Mouse (Mus musculus) spleen, postnatal 10 days (tissue): ENCODE data around the gene Zswim5.
"Not testable (repeated sequence)": the region's sequence is repeated elsewhere in the genome, so short reads cannot be mapped to it uniquely, and the experiment has no call there.

ENCODE experiments used
- DNase-seq, 2 experiments: peaks; one replicate each; pipeline ENCODE4 v3.0.0; 2021 to 2022; ENCODE audit warnings: low spot score in 2 of 2

The Zswim5 gene

DNA sequence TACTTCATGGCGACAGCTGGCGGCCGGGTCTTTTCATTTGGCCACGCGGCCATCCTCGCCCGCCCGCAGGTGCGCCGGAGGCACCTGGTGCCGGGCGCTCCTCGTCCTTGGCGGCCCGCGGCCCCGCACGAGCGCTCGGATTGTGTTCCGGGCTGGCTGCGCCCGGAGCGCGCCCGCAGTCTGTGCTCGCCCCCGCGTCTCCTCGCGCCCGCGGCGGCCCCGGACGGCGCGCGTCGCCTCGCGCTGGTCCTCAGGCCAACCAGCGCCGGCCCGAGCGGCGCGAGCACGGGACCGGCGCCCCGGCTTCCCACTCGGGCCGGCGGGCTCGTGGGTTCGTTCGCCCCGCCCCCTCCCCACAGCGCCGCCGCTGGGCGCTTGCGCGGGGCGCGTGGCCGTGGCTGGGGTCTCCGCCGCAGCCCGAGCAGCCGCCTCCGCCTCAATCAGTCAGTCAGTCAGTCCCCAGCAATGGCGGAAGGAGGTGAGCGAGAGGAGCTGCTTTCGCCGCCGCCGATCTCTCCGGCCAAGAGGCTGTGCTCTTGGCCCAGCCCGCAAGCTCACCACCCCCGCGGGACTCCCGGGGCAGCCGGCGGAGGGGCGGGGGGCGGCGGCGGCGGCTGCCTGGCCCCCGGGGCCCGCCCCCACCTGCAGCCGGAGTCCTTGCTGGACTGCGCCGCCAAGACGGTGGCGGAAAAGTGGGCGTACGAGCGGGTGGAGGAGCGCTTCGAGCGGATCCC, at the start of gene Zswim5:
Gene Zswim5, plus strand, starts transcription at position 382 of the 734 bp plus-strand sequence.
- DNase-seq = peak; percentile 23 to 36

DNA sequence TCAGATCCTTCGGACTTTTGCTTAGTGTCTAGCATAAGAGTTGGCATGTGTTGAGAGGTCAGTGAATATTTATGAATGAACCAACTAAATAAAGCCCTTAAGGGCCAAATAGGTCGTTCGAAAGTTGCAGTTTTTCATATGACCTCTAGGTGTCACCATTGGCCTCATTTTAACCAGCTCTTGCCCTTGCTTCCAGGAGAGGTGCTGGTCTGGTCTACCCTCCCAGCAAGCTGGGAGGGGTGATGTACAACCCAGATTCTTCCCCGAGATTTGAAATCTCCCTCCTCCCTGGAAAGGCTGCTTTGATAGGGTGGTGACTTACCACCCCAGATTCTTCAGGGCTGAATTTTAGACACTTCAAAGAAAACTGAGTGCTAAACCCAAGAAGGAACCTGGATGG, 49.4 kb upstream of the Zswim5 start:
- peak in 1 of 2 experiments; percentile 40 for DNase-seq

DNA sequence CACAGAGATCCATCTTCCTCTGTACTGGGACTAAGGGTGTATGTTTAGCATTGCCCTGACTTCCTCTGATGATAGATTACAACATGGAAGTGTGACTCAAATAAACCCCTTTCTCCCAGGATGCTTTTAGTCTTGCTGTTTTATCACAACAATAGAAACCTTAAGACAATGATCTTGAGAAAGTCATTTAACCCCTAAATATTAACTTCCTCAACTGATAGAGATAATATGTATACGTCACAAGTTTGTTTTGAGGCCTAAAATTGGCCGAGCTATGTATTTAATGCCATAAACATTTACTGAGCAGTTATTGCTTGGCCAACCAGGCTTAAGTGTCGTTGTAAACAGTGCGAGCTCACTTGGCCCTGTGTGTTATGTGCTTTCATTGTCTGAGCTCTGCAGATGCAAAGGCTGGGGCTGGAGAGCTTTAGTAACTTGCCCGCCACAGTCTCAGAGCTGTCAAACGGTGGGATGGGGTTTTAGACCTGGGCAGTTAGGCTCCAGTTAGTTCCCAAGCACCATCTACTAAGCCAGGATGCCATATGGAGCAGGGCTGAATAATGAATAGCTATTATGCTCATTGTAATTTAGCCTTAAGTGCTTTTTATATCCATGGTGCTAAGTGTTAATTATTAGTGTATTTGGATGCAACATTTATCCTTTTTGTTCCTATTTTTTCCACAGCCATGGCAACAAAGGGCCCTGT, 47.7 kb upstream of the Zswim5 start:
- DNase-seq = no peak

DNA sequence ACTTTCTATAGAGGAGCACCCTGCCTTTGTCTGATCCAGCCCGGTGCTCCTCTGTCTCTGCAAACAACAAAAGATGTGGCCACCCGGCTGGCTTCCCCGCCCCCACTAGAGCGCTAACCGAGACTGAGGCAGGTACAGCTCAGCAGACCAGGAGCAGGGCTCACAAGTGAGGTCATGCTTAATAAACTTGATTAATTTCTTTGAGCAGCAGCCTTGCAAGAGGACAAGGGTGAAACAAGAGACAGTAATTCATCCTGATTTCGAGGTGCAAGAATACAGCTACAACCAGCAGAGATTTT, 47.2 kb upstream of the Zswim5 start:
- no peak for DNase-seq

DNA sequence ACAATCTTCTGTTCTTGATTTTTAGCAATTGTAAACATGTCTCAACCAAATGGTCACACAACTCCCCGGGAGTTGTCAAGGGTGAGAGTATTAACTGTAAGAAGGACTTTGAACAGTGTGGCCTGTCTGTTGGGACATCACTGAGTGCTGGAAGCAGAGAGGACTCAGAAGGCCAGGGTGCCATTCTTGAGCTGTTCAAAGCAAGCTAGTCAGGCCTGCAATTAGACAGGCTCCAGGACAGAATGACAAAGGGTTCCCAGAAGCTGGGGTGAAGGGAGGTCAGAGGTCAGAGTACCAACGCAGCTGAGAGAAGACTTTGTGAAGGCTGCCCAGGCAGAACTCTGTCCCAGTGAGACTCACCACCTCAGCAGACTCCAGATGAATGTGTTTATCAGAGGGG, 38.2 kb upstream of the Zswim5 start:
- DNase-seq = no peak

DNA sequence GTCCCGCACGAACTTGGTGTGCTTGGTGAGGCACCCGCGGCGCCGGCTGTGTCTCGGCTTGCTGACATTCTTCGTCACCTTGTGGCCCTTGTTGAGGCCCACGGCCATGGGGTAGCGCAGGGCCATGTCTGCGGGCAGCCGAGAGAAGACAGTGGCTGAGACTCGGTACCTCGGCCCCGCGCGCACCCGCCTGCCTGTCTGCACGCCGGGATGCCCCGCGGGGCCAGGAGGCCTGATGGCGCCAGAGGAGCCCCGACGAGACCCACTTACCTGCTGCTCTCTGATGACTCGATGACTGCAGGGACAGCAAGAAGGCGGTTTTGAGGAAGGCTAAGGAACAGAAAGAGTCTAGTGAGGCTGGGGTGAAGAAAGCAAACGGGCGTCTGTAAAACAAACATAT, 37.1 kb upstream of the Zswim5 start:
- not testable (repeated sequence) for DNase-seq

DNA sequence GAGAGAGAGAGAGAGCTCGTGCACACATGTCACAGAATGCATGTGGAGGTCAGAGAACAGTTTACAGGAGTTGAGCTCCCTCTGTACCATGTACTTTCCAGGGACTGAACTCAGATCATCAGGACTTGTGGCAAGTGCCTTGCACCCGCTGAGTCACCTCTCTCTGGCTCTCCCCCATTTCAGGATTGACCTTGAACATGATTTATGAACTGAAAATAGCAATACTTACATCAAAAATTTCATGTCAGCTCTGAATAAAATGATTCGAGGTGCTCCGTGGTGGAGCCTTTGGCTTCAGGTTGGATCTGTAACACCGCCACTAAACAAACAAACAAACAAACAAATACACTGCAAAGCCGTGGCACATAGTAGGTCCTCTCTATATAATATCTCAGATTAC, 36.3 kb upstream of the Zswim5 start:
- no peak for DNase-seq

DNA sequence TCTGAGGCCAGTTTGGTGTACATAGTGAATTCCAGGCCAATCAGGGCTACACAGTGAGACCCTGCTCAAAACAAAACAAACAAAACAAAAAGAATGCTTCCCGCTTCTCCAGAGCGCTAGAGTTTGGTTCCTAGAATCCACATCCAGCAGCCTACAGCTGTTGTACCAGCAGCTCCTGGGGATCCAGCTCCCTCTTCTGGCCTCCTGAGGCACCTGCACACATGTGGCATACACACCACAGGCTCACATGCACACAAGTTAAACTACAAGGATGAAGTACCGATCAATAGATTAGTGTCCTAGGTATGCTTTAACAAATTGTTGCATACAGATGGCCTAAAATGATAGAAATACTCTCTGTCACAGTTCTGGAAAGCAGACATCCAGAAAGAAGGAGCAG, 32.9 kb upstream of the Zswim5 start:
- DNase-seq = no peak

DNA sequence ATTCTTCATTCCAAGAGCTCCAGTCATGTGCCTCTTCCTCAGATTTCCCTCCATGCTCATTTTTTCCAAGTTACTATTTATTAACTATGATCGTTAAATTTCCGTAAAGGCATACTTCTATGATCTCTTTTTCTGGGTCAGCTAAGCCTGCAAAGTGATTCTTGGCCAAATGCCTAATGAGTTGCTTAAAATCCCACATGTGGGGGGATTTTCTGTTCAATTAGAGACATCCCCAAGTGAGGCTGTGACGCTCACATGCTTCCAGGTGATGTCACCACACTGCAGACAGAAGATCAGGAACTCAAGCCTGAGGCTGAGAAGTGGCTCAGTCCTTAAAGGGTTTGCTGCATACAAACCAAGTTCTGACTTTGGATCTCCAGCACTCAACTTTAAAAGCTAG, 27.3 kb upstream of the Zswim5 start:
- DNase-seq = no peak

DNA sequence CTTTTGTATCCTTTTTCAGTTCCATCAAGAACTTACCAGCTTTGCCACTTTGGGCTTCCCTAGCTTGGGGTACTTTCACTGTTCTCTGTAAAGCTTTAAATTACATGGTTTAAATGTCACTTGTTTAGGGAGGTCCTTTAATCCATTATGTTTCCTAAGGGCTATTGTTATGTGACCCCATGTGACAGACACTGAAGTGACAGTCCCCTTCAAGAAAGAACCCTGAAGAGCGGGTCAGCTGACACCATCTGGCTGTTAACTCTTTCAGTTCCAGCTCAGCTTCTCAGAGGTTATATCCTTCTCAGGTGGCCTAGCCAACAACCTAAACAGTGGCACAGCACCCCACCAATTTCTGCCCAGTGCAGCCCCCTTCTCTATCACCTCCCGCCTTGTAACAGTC, 22.9 kb upstream of the Zswim5 start:
- no peak for DNase-seq

DNA sequence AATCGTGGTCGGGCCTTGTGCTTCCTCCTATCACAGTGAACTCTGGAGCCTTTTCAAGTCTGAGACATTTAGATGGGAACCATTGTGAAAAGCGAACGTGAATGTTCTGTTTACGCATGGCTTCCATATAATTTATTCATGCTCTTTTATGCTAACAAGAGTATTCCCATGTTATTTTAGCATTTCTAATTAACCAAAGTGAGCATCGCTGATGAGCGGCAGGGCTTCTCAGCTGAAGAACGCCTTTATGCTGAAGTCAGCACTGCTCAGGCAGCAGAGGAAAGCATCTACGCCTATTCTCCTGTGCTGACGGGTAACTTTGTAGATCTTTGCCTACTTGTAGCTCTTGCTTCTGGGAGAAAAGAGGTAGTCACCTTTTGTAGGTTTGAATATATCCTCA, 20.0 kb upstream of the Zswim5 start:
- DNase-seq = no peak

DNA sequence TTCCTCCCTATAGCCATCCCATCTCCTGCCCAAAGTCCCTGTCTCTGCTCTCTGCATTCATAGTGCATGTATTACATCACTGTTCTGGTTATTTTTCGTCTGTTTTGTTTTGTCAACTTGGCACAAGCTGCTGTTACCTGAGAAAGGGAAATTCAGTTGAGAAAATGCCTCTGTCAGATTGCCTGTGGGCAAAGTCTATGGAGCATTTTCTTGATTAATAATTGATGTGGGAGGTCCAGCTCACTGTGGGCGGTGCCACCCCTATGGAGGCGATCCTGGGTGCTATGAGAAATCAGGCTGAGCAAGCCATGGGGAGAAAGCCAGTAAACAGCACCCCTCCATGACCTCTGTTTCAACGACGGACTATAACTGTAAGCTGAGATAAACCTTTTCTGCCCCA, 17.5 kb upstream of the Zswim5 start:
- no peak for DNase-seq

DNA sequence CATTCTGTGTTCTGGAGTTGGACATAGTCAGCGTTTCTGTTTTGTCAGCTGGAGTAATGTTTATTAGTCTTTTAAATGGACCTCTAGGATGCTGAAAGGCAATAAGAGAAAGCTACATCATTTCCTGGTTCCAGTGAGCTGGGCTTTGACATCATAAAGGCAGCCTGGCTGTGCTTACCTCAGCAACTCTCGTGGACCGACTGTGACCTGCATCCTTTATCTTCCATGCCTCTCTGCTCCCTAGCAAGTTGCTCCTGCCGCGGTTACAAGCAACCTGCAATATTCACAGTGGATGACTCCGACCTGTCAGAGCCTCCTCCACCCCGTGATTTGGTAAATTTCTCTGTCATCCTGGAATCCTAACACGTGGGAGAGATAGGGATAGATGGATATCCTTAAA, 15.2 kb upstream of the Zswim5 start:
- DNase-seq = no peak

DNA sequence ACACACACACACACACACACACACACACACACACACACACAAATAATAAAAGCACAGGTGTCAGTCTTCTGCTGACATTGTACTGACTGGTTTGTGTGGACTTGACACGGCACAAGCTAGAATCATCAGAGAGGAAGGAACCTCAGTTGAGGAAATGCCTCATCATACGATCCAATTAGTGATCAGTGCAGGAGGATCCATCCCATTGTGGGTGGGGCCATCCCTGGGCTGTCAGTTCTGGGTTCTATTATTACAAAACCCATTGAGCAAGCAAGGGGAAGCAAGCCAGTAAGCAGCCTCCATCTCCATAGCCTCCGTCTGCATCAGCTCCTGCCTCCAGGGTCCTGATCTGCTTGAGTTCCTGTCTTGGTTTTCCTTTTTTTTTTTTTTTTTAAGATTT, 7.3 kb upstream of the Zswim5 start:
- DNase-seq = no peak

DNA sequence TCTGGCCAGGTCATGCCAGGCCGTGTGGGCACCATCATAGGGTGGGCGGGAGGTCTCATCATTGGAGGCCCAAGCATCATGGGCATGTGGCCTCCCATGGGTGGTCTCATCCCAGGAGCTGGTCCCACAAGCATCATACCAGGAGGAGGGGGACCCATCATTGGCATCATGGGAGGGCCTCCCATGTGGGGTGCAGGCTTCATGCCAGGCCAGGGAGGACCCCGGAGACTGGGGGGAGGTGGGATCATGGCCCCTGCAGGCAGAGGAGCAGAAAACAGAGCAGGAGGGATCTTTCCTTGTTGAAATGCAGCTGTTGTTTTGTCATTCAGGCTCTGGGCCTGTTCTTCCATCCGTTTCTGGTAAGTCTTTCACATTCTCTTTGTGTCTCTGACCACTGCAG, 2.6 kb upstream of the Zswim5 start:
- no peak for DNase-seq

DNA sequence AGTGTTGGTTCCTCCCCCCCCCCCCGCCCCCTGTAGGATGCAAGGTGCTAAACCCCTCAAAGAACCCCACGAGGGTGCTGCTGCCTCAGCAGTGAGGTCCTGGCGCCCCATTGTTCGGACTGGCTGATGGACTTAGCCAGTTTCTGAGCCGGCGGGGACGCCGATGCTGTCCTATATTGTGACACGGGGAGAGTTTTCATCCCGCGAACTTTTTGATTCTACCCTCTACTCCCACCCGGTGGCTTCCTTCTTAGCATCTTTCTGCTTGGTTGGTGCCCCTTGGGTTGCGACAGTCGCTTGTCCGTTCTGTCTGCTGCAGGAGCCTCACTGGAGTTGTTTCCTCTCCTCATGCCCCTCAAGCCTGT, 564 bp upstream of the Zswim5 start:
- peak in 1 of 2 experiments; percentile 26 for DNase-seq

DNA sequence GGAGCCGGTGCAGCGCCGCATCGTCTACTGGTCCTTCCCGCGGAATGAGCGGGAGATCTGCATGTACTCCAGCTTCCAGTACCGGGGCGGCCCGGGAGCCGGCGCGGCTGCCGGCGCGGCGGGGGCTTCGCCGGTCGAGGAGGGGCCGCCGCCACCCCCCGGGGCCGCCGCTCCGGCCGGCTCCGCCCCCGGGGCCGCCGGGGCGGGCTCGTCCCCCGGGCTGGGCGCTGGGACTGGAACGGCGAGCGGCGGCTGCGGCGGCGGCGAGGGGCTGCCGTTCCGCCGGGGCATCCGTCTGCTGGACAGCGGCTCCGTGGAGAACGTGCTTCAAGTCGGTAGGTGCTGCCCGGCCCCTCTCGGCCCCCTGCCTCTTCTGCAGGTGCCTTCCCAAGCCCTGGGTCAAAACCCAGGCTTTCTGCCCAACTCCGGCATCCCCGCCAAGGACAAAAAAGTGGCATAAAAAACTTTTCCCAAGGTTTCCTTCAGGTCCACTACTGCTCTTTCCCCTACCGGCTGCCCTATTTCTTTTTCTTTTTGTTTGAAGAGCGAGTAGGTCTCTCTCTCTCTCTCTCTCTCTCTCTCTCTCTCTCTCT, 649 bp downstream of the Zswim5 start:
- DNase-seq = peak in 1 of 2 experiments; percentile 20

DNA sequence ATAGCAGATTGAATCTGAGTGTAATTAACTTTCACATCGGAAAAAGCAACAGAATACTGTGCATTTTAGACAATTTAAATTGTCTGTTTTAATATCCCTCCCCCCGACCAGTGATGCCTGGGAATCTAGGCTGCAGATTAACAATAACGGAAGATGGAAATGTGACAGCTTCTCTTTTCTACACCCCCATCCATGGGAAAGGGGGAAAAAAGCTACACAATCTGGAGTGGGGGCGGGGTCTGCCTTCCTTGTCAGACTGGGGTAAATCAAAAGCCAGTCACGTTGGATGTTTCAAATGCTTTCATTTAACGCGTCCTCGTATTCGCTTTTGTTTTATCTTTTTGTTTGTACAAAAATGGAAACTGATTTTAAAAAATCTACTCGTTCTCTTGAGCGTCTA, 1.3 kb downstream of the Zswim5 start:
- no peak for DNase-seq

DNA sequence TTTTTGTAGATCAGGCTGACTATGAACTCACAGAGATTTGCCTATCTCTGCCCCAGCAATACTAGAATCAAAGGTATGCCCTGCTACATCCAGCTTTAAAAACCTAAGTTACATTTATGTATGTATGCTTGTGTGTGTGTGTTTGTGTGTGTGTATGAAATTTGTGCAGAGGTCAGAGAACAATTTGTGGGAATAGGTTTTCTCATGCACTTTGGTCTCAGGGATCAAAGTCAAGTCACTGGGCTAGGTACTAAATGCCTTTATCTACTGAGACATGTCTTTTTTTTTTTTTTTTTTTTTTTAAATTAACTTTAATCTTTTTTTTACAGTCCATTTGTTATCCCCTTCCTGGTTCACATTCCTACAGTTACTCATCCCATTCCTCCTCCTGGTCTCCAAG, 5.5 kb downstream of the Zswim5 start:
- DNase-seq = no peak

DNA sequence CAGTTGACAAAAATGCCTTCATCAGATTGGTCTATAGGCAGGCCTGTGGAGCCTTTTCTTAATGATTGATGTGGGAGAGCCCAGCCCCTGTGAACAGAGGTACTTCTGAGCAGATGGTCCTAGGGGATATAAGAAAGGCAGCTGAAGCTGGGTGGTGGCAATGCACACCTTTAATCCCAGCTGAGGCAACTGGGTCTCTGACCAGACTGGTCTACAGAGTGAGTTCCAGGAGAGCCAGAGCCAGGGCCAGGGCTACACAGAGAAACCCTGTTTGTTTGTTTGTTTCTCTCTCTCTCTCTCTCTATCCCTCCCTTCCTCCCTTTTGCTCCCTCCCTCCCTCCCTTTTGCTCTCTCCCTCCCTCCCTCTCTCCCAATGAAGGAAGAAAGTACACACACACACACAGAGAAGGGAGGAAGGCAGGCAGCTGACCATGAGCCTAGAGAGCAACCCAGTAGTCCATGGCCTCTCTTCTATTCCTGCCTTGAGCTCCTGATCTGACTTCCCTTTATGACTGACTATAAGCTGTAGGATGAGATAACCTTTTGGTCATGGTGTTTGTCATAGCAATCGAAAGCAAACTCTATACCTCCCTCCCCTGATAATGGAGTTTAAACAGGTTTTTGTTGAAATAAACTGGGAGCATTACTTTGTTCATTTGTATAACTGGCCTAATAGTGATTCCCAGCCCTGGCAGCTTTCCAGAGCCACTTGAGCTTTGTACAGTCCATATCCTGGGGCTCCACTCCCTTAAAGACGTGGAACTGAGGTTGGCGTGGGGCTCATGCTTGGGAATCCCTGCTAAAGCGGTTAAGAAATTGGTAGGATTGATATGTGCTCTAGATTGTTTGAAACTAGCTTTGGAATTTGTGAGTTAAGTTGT, 17.3 kb downstream of the Zswim5 start:
- no peak for DNase-seq

DNA sequence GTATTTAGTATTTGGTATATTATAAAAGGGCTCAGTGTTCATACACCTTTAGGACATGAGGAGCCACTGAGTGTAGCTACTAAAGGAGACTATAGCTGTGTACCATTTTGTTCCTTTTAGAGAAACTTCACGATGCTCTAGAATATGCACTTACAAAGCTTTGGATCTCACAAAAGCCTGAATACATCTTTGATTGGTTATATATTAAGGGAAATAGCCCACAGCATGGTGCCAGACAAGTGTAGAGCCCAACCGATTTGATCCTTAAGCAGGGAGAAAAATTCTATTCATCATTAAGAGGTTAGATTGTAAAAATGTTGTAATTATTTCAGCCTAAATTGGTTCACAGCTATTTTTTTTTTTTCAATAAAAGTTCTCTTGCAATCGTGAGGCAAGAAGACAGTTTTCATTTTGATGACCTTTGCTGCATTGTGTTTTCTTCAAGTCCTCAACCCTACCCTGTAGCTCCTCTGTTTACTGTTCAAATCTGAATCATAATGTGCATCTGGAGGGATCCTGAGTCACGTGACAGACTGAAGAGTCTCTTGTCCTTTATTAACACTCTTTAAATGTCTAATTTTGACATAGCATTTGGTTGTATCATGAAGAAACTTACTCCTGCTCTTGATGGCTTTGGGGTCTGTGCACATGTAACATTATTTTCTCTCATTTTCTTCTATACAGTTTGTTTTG, 33.5 kb downstream of the Zswim5 start:
- DNase-seq = no peak

DNA sequence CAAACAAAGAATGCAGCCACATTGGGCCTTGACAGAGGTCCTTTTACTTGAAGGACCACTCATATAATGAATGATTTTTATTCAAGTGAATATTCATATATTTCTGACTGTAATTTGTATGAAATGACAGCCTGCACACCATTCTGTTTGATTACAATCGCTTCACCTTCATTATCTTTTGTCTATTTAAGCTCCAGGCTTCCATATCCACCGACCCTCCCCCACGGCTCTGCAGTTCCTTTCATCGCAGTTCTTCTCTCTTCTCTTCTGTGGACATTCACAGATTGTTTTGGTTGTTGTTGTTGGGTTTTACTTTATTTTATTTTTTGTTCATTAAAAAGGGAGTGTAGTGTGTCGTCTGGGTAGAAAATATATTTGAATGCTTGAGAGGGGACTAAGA, 34.0 kb downstream of the Zswim5 start:
- DNase-seq = no peak
